Mouse (Mus musculus) left cerebral cortex, adult 2 months (tissue): ENCODE results near the gene Vwf. TPM values are rescaled to one million over a fixed set of nuclear protein-coding genes. Genes with fewer than 3 reads are reported as not detected.

Experiments
- DNase-seq, 2 experiments: peaks; one replicate each; pipeline ENCODE4 v3.0.0; 2021 to 2022; ENCODE audit warnings: low spot score in 2 of 2, mixed read lengths in 1 of 2; ENCODE audit errors: extremely low spot score in 1 of 2
- H3K27ac ChIP-seq: fragments of 200-600 bp; 2 replicates; pipeline ENCODE4 v1.8.1; 2022
- H3K4me3 ChIP-seq: fragments of 200-600 bp; 2 replicates; pipeline ENCODE4 v1.8.1; 2022
- CTCF ChIP-seq: fragments of 200-600 bp; IDR thresholded peaks from 2 replicates; pipeline ENCODE4 v1.8.1; 2022; ENCODE audit warnings: antibody characterized with exemption, mild to moderate bottlenecking, moderate library complexity
- intact Hi-C: fragments of 180-260 bp; cut with DNase I; formaldehyde crosslinking; loops from one replicate; pipeline ENCODE4 v1.15.1; 2025
- total RNA-seq, 2 experiments: library from RNA; stranded (reverse); gene quantifications; 2 replicates each; pipeline ENCODE4 v1.2.3; 2021

Vwf gene
- total RNA-seq, 2 experiments from 2014 or later, result 13.7 to 14.6 TPM

DNA sequence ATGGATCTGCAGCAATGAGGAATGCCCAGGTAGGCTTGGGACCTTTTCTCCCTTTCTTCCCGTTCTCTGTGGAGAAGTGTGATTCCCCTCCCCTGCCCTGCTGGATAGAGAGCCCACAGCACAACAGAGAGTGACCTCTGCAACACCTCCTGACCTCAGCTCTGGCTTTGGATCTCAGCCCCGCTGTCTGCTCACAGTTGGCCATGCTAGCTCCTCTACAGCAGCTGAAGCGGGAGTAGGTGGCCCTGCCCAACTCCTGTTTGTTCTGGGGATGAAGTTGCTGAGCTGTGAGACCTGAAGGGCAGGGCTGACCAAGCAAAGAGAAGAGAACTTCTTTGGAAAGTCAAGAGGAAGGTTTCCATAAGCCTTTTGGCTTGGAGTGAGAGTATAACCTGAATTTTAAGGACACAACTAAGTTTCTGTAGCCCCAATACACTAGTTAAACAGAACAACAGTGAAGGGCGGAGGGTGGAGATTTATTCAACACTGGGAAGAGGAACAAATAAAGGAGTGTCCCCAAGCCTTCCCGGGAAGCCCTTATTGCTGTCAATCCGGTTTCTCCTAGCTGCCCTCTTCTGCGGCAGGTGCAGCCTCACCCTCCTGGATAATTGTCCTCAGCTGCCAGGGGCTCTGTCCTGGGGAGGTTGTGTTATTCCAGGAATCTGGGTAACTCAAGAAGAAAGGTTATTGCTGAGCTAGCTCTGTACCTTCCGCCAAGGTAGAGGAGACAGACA, 45.2 kb downstream of the Vwf start:
- TF ChIP-seq CTCF, result no peak
- intact Hi-C loops, result no loop called here
- Histone ChIP-seq H3K4me3 (no peak overlapping the region), H3K27ac (no peak overlapping the region)
- DNase-seq, result no peak

- TF ChIP-seq CTCF, result no peak
- H3K27ac ChIP-seq, result no peak overlapping the region
- intact Hi-C loops, result no loop called here
- no peak for DNase-seq
- no peak overlapping the region for H3K4me3 ChIP-seq
Measured at GRCm38 (mm10) chr6:125592536-125592935, 46.0 kb downstream of the Vwf start.

DNA sequence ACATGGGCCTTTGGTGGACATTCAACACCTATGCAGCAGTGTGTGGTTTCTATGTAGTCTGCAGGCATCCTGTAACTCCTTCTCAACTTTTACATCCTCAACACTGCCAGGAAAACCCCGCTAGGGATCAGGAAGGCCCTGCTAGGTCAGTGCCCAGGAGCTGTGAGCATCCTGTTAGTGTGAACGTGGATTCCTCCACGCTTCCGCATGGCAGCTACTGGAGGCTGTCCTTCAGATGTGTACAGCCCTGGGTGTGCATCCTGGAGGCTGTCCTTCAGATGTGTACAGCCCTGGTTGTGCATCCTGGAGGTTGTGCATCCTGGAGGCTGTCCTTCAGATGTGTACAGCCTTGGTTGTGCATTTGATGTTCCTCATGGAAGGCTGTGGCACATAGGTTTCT, 47.7 kb downstream of the Vwf start:
- DNase-seq, result no peak
- intact Hi-C loops, result no loop called here
- no peak for TF ChIP-seq CTCF
- Histone ChIP-seq H3K27ac (no peak overlapping the region), H3K4me3 (no peak overlapping the region)

DNA sequence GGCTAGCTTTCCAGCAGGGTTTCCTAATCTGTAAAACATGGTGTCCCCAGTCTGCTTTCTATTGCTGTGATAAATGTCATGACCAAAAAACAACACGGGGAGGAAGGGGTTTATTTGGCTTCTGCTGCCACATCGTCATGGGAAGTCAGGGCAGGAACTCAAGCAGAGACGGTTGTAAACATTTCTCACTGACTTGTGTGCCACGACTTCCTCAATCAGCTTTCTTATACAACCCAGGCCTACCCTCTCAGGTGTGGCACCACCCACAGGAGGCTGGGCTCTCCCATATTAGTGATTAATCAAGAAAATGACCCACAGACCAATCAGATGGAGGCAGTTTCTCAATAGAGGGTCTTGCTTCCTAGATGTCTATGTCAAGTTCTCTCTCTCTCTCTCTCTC, 48.3 kb downstream of the Vwf start:
- intact Hi-C loops, result no loop called here
- no peak for DNase-seq
- TF ChIP-seq CTCF, result no peak
- H3K27ac ChIP-seq, result no peak overlapping the region
- H3K4me3 ChIP-seq, result no peak overlapping the region

- no peak for TF ChIP-seq CTCF
- intact Hi-C loops, result no loop called here
- H3K27ac ChIP-seq, result no peak overlapping the region
- no peak for DNase-seq
- H3K4me3 ChIP-seq, result no peak overlapping the region
Measured at GRCm38 (mm10) chr6:125596701-125597318, 50.2 kb downstream of the Vwf start.

DNA sequence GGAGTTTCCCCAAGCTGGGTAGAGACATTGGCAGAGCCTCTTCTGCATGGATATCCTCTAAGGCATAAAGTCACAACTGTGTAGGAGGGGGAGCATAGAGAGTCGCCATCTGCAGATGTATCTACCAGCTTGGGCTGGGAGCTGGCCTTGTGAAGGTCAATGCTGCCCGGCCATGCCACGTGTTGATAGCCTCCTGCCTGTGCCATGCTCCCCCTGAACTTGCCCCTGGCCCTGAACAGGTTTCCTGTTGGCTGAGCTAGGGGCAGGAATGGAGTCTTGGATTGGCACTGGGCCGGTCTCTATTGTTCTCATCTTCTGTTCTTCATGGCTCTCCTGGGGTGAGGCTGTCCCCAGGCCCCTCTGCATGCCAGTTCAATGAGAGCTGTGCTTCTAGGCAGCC, 51.1 kb downstream of the Vwf start:
- no peak for DNase-seq
- intact Hi-C loops, result no loop called here
- Histone ChIP-seq H3K4me3 (no peak overlapping the region), H3K27ac (no peak overlapping the region)
- no peak for TF ChIP-seq CTCF

DNA sequence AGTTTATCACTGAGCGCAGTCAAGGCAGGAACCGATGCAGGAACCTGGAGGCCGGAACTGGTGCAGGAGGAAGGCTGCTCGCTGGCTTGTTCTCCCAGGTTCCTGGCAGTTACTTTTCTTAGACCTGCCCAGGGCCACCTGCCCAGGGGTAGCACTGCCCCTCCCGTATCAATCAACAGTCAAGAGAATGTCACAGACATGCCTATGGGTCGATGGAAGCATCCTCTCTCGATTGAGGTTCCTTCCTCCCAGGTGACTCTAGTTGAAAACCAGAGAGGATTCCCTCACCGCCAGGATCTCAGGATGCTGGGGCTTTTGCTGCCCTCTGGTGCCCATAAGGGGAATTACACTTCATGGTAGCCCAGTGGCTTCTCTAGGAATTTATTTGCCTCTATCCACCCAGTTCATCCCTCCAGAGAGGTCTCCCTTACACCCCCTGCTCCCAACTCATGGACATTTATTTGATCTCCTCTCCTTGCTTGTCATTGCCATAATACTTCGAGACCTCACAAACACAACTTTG, 53.5 kb downstream of the Vwf start:
- DNase-seq, result peak; percentile 73 to 78
- Histone ChIP-seq H3K27ac (no peak overlapping the region), H3K4me3 (no peak overlapping the region)
- intact Hi-C loops, result loop anchor here (1.0 to 5.0 kb wide), 3 partner anchors 71 to 323 kb away; no protein-coding TSS in a partner anchor
- peak; percentile 97 for TF ChIP-seq CTCF

DNA sequence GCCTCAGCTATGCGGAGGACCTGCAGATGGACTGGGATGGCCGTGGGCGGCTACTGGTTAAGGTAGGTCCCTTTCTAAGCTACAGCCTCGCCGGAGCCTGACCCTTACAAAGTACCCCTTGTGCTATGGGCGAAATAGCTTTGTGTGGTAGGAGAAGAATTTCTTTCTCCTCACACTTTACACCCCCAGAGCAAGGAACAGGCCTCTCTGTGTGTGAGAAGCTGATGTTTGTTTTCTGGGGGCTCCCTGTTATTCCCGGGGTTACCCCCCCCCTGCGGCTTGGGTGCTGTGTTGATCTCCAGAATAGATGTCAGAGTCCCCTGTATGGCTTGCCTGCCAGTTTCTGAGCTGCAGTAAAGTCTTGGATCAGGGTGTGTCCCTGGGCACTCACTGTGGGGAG, 54.1 kb downstream of the Vwf start:
- Histone ChIP-seq H3K4me3 (no peak overlapping the region), H3K27ac (no peak overlapping the region)
- intact Hi-C loops, result loop anchor here (1.0 to 5.0 kb wide), 3 partner anchors 71 to 323 kb away; no protein-coding TSS in a partner anchor
- DNase-seq, result no peak
- no peak for TF ChIP-seq CTCF

- DNase-seq, result no peak
- TF ChIP-seq CTCF, result no peak
- H3K27ac ChIP-seq, result no peak overlapping the region
- intact Hi-C loops, result loop anchor here (2.0 to 5.0 kb wide), 2 partner anchors 182 to 324 kb away; no protein-coding TSS in a partner anchor
- H3K4me3 ChIP-seq, result no peak overlapping the region
Measured at GRCm38 (mm10) chr6:125601190-125601589, 54.6 kb downstream of the Vwf start.

- no peak overlapping the region for H3K4me3 ChIP-seq
- no peak overlapping the region for H3K27ac ChIP-seq
- no peak for DNase-seq
- intact Hi-C loops, result loop anchor here (2.0 to 5.0 kb wide), 3 partner anchors 103 to 324 kb away; no protein-coding TSS in a partner anchor
- TF ChIP-seq CTCF, result no peak
Measured at GRCm38 (mm10) chr6:125601748-125602147, 55.2 kb downstream of the Vwf start.

DNA sequence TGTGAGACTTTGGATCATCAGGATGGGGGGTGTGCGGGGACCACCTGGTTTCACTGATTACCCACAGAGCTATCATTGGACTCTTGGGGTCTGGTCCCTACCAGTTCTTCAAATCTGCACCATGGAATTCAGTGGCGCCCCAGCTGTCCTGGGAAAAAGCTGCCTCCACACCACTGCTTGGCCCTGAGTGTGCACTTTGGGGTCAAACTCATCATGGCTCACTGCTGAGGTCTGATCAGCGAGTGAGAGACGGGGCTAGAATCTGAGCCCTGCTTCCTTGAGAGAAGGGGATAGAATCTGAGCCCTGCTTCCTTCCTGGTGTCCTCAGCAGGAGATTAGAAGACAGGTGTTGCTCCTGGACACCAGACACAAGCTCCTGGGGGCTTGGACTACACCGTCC, 55.8 kb downstream of the Vwf start:
- no peak for DNase-seq
- no peak overlapping the region for H3K27ac ChIP-seq
- intact Hi-C loops, result loop anchor here (2.0 to 5.0 kb wide), 2 partner anchors 104 to 325 kb away; no protein-coding TSS in a partner anchor
- TF ChIP-seq CTCF, result no peak
- H3K4me3 ChIP-seq, result no peak overlapping the region

DNA sequence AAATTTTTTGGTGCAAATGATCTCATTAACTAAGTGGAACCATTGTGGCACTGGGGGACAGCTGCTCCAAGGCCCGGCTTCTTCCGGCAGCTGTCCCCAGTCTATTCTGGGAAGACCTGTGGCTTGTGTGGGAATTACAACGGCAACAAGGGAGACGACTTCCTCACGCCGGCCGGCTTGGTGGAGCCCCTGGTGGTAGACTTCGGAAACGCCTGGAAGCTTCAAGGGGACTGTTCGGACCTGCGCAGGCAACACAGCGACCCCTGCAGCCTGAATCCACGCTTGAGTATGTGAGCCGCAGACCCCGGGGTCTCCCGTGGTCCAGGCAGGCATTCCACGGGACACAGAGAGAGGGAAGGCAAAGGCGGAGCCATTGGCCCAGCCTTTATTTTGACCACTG, 56.7 kb downstream of the Vwf start:
- H3K27ac ChIP-seq, result no peak overlapping the region
- H3K4me3 ChIP-seq, result no peak overlapping the region
- peak; percentile 89 for TF ChIP-seq CTCF
- DNase-seq, result peak; percentile 58 to 63
- intact Hi-C loops, result loop anchor here (2.0 to 5.0 kb wide), 2 partner anchors 104 to 326 kb away; no protein-coding TSS in a partner anchor
